Mouse (Mus musculus): Measurements from ENCODE around the gene Tprn. TPM values are rescaled to one million over a fixed set of nuclear protein-coding genes. Genes with fewer than 3 reads are reported as not detected.

Tprn gene
- polyA plus RNA-seq, 2 experiments: 4.9 to 6.1 TPM

- Histone ChIP-seq H3K4me2 (replicated peaks; ENCODE audit: low read depth, low read length, severe bottlenecking) (peak within 1 kb of the TSS; percentile 90), H3K36me3 (ENCODE audit: control insufficient read depth, insufficient read depth, low read length) (peaks cover 63% of the 10 kb centered on the region), H3K4me3 (replicated peaks; ENCODE audit: low read length) (peak within 1 kb of the TSS; percentile 88), H3K27ac (replicated peaks; ENCODE audit: low read depth, low read length) (peak within 1 kb of the TSS; percentile 81), H3K4me1 (ENCODE audit: control insufficient read depth, insufficient read depth, low read length) (peaks cover 14% of the 10 kb centered on the region), H3K27me3 (ENCODE audit: control insufficient read depth, insufficient read depth, low read length) (no peaks in the 10 kb centered on the region), H3K9ac (ENCODE audit: low read depth, low read length, severe bottlenecking) (peak within 1 kb of the TSS; percentile 84), H3K9me3 (ENCODE audit: control insufficient read depth, low read length) (no peaks in the 10 kb centered on the region)
- ATAC-seq (ENCODE audit: low FRiP score, low read depth): peak; percentile 97
- peak; percentile 97 for DNase-seq (ENCODE audit: low spot score)
- WGBS: under 1% methylated on average over 52 of the region's 55 CpGs
- TF ChIP-seq POLR2A (IDR thresholded peaks at IDR 0.05; ENCODE audit: borderline replicate concordance, extremely low read depth, insufficient read depth, insufficient read length): peak; percentile 77; the same call in 1 of the 2 replicates
Observed at GRCm38 (mm10) chr2:25271827-25272511, 9.6 kb downstream of the Tprn start, which contains the start of the genes Ssna1 and Anapc2. TSS of gene Ssna1 (minus strand) at chr2:25272438. TSS of gene Anapc2 (plus strand) at chr2:25272478.

- Histone ChIP-seq H3K9ac (ENCODE audit: low read depth, low read length, severe bottlenecking) (peak overlapping the region; percentile 84), H3K27me3 (ENCODE audit: control insufficient read depth, insufficient read depth, low read length) (no peaks in the 10 kb centered on the region), H3K4me1 (ENCODE audit: control insufficient read depth, insufficient read depth, low read length) (peaks cover 14% of the 10 kb centered on the region), H3K4me2 (replicated peaks; ENCODE audit: low read depth, low read length, severe bottlenecking) (peak overlapping the region; percentile 87), H3K9me3 (ENCODE audit: control insufficient read depth, low read length) (no peaks in the 10 kb centered on the region), H3K36me3 (ENCODE audit: control insufficient read depth, insufficient read depth, low read length) (peaks cover 68% of the 10 kb centered on the region), H3K27ac (replicated peaks; ENCODE audit: low read depth, low read length) (peak overlapping the region; percentile 58; the same call in 1 of the 2 replicates), H3K4me3 (replicated peaks; ENCODE audit: low read length) (peak overlapping the region; percentile 88)
- TF ChIP-seq POLR2A (IDR thresholded peaks at IDR 0.05; ENCODE audit: borderline replicate concordance, extremely low read depth, insufficient read depth, insufficient read length): no peak
- DNase-seq (ENCODE audit: low spot score): no peak
- 0% methylated on average over 18 of the region's 29 CpGs for WGBS
- ATAC-seq (ENCODE audit: low FRiP score, low read depth): peak; percentile 50
Observed at GRCm38 (mm10) chr2:25272515-25272914, 10.1 kb downstream of the Tprn start.

GRCm38 (mm10) chr2:25273010-25273409 lies 10.6 kb downstream of the Tprn start:
- 33% methylated on average over 16 of the region's 16 CpGs for WGBS
- peaks cover 73% of the 10 kb centered on the region for H3K36me3 ChIP-seq (ENCODE audit: control insufficient read depth, insufficient read depth, low read length)
- no peak for ATAC-seq (ENCODE audit: low FRiP score, low read depth)
- H3K4me3 ChIP-seq (replicated peaks; ENCODE audit: low read length): peak overlapping the region; percentile 88
- TF ChIP-seq POLR2A (IDR thresholded peaks at IDR 0.05; ENCODE audit: borderline replicate concordance, extremely low read depth, insufficient read depth, insufficient read length): no peak
- no peaks in the 10 kb centered on the region for H3K9me3 ChIP-seq (ENCODE audit: control insufficient read depth, low read length)
- H3K4me2 ChIP-seq (replicated peaks; ENCODE audit: low read depth, low read length, severe bottlenecking): peak overlapping the region; percentile 87
- H3K4me1 ChIP-seq (ENCODE audit: control insufficient read depth, insufficient read depth, low read length): peaks cover 14% of the 10 kb centered on the region
- H3K27me3 ChIP-seq (ENCODE audit: control insufficient read depth, insufficient read depth, low read length): no peaks in the 10 kb centered on the region
- peak overlapping the region; percentile 84 for H3K9ac ChIP-seq (ENCODE audit: low read depth, low read length, severe bottlenecking)
- no peak overlapping the region for H3K27ac ChIP-seq (replicated peaks; ENCODE audit: low read depth, low read length)
- DNase-seq (ENCODE audit: low spot score): no peak

GRCm38 (mm10) chr2:25278928-25279882 lies 16.8 kb downstream of the Tprn start:
- Histone ChIP-seq H3K9me3 (ENCODE audit: control insufficient read depth, low read length) (no peaks in the 10 kb centered on the region), H3K27ac (replicated peaks; ENCODE audit: low read depth, low read length) (no peak overlapping the region), H3K4me1 (ENCODE audit: control insufficient read depth, insufficient read depth, low read length) (no peaks in the 10 kb centered on the region), H3K27me3 (ENCODE audit: control insufficient read depth, insufficient read depth, low read length) (no peaks in the 10 kb centered on the region), H3K4me2 (replicated peaks; ENCODE audit: low read depth, low read length, severe bottlenecking) (no peak overlapping the region), H3K9ac (ENCODE audit: low read depth, low read length, severe bottlenecking) (no peak overlapping the region), H3K36me3 (ENCODE audit: control insufficient read depth, insufficient read depth, low read length) (peaks cover 98% of the 10 kb centered on the region), H3K4me3 (replicated peaks; ENCODE audit: low read length) (no peak overlapping the region)
- DNase-seq (ENCODE audit: low spot score): peak; percentile 81
- ATAC-seq (ENCODE audit: low FRiP score, low read depth): peak; percentile 30; the same call in 1 of the 2 replicates
- 67% methylated on average over 13 of the region's 13 CpGs for WGBS
- TF ChIP-seq POLR2A (IDR thresholded peaks at IDR 0.05; ENCODE audit: borderline replicate concordance, extremely low read depth, insufficient read depth, insufficient read length): no peak

GRCm38 (mm10) chr2:25285551-25285950 lies 23.1 kb downstream of the Tprn start:
- no peak overlapping the region for H3K4me2 ChIP-seq (replicated peaks; ENCODE audit: low read depth, low read length, severe bottlenecking)
- WGBS: 80% methylated on average over 2 of the region's 2 CpGs
- TF ChIP-seq POLR2A (IDR thresholded peaks at IDR 0.05; ENCODE audit: borderline replicate concordance, extremely low read depth, insufficient read depth, insufficient read length): no peak
- no peak for ATAC-seq (ENCODE audit: low FRiP score, low read depth)
- H3K9ac ChIP-seq (ENCODE audit: low read depth, low read length, severe bottlenecking): no peak overlapping the region
- no peaks in the 10 kb centered on the region for H3K4me1 ChIP-seq (ENCODE audit: control insufficient read depth, insufficient read depth, low read length)
- no peaks in the 10 kb centered on the region for H3K9me3 ChIP-seq (ENCODE audit: control insufficient read depth, low read length)
- no peak overlapping the region for H3K4me3 ChIP-seq (replicated peaks; ENCODE audit: low read length)
- no peak overlapping the region for H3K27ac ChIP-seq (replicated peaks; ENCODE audit: low read depth, low read length)
- DNase-seq (ENCODE audit: low spot score): no peak
- peaks cover 54% of the 10 kb centered on the region for H3K36me3 ChIP-seq (ENCODE audit: control insufficient read depth, insufficient read depth, low read length)
- H3K27me3 ChIP-seq (ENCODE audit: control insufficient read depth, insufficient read depth, low read length): peaks cover 29% of the 10 kb centered on the region
